Mouse (Mus musculus) cerebral cortex, adult 2 months (tissue): Measurements from ENCODE around the gene Drg1.

Experiments used
- WGBS: fragments of 180-500 bp; shearing (Covaris S2); methylation state at CpG from one replicate; pipeline ENCODE4 v1.1.7; 2018; 5-methylcytosine and 5-hydroxymethylcytosine counted together

Gene Drg1

DNA sequence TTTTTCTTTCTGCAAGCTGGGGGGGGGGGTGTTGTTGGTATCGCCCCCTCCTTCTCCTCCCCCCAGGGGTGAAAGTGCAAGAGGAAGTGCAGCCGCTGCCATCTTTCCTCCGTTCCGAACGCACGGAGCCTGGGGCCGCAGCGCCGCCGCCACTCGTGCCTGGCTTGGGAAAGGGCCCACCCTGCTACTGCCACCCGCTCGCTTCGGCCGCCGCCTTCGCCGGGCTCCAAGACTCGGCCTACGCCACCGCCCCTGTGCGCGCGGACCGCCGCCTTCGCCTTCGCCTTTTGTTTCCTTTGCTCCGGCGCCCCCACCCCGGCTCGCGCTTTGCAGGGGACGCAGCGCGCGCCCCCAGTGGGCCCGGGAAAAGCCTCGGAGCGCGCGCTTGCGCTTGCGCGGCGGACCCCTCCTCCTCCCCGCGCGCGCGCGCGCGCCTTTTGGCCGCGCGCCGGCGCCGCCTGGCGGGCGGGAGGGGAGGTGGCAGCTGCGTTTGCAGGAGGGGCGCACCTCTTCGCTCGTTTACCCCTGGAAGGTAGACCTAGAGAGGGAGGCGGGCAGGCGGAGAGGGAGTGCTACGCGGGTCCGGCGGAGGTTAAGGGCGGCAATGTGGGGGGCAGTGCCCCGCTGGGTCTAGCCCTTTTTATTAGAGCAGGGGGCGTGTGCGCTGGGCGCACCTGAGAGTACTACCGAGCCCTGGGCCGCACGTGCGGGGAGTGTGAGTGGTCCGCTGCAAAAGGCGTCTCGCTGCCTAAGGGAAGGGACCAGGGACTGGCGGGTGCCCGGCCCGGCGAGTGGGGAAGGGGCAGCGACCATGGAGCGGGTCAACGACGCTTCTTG is 23.8 kb upstream of the Drg1 start:
- WGBS: under 1% methylated on average over 89 of the region's 92 CpGs

DNA sequence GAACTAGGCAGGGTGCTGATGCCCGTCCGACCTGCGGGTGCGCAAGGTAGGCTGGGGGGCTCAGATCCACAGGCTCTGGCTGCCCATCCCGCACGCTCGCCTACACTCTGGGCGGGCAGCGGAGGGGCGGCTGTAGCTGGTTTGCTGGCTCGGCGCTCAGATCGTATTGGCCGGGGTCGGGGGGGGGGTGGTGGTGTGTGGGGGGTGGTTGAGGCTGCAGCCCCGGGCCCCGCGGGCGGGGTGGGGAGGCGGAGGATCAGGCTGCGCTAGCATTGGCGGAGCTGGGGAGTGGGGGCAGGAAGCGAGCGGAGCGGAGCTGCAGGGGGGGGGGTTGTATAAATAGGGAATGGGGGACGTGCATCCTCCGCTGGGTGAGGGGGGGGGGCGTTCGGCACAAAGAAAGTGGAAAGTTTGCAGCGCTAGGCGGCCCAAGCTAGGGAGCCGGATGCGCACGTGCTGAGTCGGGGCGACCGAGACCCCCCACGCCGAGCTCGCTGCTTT is 23.1 kb upstream of the Drg1 start:
- WGBS: under 1% methylated on average over 34 of the region's 40 CpGs

GRCm38 (mm10) chr11:3288521-3289301 is 22.5 kb upstream of the Drg1 start, which contains the start of gene Patz1:
Gene Patz1 (plus strand): TSS chr11:3288874.
- WGBS: under 1% methylated on average over 41 of the region's 41 CpGs

DNA sequence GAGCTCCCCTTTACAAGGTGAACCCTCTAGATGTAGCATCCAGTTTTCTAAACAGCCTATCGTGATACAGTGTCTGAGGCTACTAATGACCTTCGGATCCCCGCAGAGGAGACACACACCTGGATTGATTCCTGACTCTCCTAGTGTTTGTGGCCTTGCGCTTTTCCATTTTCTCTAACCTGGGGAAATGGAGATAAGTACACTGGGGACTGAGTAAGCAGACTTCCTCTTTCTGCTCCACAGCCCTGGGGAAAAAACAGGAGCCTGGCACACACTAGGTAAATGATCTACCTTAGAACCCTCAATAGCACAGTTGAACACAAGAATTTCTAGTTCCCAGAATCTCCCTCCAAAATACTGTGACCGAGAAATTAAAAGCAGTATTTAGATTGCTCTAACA is 21.7 kb upstream of the Drg1 start:
- 78% methylated on average over 5 of the region's 5 CpGs for WGBS

- 33% methylated on average over 6 of the region's 6 CpGs for WGBS
These were observed 20.9 kb upstream of the Drg1 start for GRCm38 (mm10) chr11:3287131-3287530.

DNA sequence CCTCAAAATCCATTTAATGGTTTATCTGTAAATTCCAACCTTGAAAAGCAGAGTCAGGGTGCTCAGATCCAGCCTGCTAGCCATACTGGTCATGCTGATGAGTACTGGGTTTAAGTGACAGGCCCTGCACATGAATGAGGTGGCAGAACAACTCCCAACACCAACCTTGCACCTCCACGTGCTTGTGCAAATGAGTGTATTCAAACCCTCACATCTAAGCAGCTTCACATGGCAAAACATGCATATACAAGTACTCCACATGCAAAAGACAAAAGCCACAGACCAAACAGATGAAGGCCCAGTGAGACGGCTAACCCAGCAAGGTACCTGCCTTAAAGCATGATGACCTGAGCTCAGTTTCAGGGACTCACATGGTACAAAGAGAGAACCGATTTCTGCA is 19.7 kb upstream of the Drg1 start:
- WGBS: 92% methylated on average over 3 of the region's 3 CpGs

DNA sequence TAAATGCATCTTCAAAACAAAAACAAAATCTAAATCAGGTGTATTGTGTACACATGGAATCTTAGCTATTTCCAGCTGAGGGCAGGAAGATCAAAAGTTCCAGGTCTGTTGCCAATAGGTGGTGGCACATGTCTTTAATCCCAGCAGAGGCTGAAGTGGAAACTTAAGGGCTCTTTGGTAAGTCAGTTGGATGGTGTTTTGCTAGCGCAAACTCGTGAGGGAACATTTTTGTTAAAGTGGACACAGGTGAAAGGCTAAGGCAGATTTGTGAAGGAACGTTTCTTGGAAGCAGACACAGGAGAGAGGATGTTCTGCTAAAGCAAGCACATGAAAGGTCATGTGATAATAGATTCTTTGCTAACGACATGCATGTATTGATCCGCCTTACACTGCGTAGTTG is 17.4 kb upstream of the Drg1 start:
- 93% methylated on average over 6 of the region's 6 CpGs for WGBS

DNA sequence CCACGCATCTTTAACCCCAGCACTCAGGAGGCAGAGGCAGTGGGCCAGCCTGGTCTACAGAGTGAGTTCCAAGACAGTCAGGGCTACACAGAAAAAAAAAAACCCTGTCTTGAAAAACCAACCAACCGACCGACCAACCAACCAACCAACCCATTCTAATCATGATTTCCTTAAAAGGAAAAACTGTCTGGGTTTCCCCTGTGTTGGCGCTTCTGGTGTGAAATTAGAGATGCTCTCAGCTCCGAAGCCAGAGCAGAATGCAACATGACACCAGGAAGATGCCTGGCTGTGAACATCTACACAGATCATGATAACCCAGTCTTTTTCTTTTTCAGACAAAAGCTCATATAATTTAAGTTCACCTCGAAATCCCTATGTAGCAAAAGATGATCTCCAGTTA is 16.7 kb upstream of the Drg1 start:
- WGBS: 88% methylated on average over 6 of the region's 6 CpGs

DNA sequence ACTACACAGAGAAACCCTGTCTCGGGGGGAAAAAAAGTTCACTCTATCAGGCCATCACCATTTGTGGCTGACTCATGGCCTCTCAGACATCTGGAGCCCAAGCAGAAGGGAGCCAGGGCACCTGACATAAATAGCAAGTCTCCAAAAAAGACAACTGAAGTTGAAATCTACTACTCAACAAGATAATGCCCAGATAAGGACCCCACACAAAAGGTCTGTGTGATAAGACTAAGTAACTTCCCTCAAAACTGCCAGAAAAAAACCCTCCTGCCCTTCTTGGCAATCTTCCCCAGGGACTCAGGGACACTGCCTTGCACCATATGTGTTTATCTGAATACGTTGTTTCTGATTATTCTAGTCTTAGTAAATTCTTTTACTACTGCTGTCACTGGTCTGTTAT is 13.5 kb upstream of the Drg1 start:
- WGBS: 83% methylated on average over 2 of the region's 2 CpGs

DNA sequence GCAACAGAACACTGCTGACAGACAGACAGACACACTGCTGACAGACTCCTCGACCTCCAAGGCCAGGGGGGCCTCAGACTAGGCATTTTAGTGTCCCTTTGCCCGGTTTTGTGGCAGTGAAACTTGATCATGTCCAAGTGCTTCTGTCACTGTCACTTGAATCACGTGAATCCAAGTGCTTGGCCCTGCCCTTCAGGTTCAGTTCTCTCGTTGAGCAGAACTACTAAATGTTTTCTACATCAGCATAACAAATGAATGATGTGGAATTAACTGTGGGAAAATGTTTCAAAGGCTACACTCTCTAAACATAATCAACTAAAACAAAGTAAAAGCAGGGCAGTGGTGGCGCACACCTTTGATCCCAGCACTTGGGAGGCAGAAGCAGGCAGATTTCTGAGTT is 12.1 kb upstream of the Drg1 start:
- 78% methylated on average over 5 of the region's 5 CpGs for WGBS

GRCm38 (mm10) chr11:3269241-3269640 is 3.0 kb upstream of the Drg1 start:
- 43% methylated on average over 4 of the region's 4 CpGs for WGBS

GRCm38 (mm10) chr11:3267133-3267532 is 918 bp upstream of the Drg1 start:
- WGBS: 43% methylated on average over 7 of the region's 7 CpGs

DNA sequence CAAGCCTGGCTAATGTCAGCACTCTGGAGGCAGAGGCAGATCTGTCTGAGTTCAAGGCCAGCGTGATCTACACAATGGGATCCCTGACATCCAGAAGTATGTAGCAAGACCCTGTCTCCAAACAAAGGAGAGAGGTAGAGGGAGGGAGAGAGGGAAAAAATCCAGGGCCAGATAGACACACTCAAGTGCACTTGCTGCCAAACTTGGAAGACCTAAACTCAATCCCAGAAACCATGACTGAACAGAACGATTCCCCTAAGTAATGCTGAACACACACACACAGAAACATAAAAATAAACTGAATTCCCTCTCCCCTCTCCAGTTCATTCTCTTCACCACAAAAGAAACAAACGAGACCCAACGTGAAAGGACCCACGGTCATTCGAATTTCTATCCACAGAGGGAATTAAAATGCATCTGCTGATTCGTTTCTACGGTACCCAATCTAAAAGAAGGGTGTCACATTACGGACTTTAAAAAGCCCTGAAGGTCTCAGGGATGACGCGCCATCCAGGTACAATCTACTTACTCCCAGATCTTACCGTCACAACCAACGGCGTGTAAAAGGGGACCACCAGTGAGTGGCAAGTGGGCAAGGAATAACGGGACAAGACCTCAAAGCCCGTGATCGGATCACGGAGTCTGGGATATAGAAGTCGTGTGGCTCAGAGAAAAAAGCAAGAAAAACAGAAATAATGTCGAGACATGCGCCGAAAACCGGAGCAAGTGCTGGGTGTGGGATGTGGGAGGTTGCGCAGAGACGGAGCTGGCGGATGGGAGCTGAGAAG is 730 bp downstream of the Drg1 start:
- whole genome bisulfite sequencing: 1% methylated on average over 26 of the region's 26 CpGs

- 94% methylated on average over 1 of the region's 1 CpGs for WGBS
These were observed 6.7 kb downstream of the Drg1 start for GRCm38 (mm10) chr11:3259537-3259936.

DNA sequence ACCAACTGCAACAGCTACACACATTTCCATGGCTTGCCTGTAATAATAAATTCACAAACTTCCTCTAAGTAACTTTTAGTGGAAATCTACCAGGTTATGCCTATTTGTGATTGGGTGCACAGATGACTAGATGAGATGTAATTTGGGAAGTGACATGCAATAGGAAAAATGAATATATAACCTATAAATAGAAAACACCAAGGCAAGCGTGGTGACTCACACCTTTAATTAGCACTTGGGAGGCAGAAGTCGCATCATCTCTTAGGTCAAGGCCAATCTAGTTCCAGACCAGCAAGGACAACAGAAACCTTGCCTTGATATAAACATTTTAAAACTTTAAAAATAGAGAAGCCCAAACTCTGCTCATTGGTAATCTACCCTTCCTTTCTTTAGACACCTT is 18.8 kb downstream of the Drg1 start:
- WGBS: 52% methylated on average over 2 of the region's 2 CpGs

DNA sequence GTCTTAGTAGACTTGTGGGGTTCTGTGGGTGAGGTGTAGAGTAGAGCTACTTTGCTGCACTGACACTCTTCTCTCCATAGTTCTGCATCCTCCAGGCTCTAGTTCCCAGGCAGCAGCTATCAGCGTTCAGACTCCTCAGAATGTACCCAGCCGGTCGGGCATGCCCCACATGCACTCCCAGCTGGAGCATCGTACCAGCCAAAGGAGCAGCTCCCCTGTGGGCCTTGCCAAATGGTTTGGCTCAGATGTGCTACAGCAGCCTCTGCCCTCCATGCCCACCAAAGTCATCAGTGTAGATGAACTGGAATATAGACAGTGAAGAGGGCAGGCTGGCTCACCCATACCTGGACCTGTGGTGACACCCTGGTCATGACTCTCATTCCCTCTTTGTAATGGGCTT is 22.4 kb downstream of the Drg1 start:
- 44% methylated on average over 4 of the region's 4 CpGs for WGBS

- 94% methylated on average over 7 of the region's 7 CpGs for WGBS
These were observed 23.8 kb downstream of the Drg1 start for GRCm38 (mm10) chr11:3242395-3242794.

DNA sequence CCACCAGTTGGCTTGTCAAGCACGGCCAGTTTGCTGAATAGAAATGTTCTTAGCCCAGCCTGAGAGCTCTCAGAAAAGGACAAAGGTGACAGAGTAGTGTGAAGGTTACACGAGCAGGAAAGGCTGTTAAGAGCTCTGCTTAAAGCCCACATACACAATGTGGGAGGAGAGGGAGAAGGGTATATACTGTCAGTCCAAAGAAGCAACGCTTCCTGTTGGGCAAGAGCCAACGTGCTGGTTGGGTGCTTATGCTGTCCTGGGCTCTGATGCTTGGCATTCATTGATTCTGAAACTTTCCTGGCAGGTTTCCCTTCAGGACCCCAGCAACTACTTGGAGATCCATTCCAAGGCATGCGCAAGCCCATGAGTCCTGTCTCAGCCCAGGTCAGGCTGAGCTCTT is 30.9 kb downstream of the Drg1 start:
- 59% methylated on average over 5 of the region's 5 CpGs for WGBS

DNA sequence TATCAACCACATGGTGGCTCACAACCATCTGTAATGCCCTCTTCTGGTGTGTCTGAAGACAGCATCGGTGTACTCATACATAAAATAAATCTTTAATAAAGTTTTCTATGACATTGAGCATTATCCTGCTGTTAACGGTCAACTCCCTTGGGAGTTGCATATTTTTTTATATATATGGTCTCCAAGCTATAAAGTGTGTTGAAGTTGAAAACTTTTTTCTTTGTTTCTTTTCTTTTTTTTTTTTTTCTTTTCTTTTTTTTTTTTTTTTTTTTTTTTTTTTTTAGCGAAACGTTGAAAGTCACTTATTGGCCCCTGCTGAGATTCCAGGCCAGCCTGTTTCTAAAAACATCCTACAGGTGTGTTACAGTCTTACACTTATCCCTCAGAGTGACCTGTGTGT is 32.5 kb downstream of the Drg1 start:
- WGBS: 91% methylated on average over 4 of the region's 4 CpGs

GRCm38 (mm10) chr11:3232248-3232647 is 34.0 kb downstream of the Drg1 start:
- 67% methylated on average over 3 of the region's 3 CpGs for WGBS

DNA sequence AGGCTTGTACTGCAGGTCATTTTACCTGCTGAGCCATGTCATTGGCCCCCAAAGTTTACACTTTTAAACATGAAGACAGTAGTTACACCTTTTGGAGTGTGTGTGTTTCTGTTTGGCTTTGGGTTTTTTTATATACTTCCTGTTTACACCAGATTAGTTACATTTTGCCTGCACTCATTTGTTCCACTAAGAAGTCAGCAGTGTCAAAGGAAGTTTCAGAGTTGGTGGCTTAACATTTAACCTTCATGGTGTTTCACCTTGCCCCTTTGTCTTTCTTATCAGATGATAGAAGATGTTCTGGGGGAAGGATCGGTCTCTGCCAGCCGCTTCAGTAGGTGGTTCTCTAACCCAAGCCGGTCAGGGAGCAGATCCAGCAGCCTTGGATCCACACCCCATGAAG is 39.1 kb downstream of the Drg1 start:
- 93% methylated on average over 3 of the region's 3 CpGs for WGBS

DNA sequence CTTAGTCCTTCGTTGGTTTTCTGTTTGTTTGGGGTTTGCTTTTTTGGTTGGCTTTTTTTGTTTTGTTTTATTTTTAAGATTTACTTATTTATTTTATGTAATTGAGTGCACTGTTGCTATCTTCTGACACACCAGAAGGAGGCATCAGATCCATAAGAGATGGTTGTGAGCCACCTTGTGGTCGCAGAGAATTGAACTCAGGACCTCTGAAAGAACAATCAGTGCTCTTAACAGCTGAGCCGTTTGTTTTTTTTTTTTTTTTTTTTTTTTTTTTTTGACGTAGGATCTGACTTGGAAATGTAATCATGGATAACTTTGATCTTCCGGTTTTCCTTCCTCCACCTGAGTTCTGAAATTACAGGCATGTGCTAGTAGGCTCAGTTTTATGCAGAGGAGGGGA is 43.1 kb downstream of the Drg1 start:
- 64% methylated on average over 5 of the region's 5 CpGs for WGBS
